Comparison of ENCODE assay signal across 24 mouse cellular contexts in genomic region chr14:71248534-71248933, GRCm38 (mm10).
"Had no signal": no experiment of that assay in that cellular context is flagged by ENCODE, and none has a peak within 500 bp of the region (broad histone marks: within the 10 kb centered on the region; RNA-seq: fewer than 3 reads in every experiment).

No protein-coding gene starts in this region.

- H3K9ac ChIP-seq: heart, embryonic 12.5 days; hindbrain, embryonic 12.5 days; hindbrain, embryonic 14.5 days; intestine, embryonic 15.5 days; kidney, embryonic 15.5 days; limb, embryonic 13.5 days had no signal

- H3K27me3 ChIP-seq: heart, embryonic 12.5 days; hindbrain, embryonic 12.5 days; intestine, embryonic 15.5 days; kidney, embryonic 15.5 days; limb, embryonic 13.5 days had no signal

- H3K4me2 ChIP-seq: heart, embryonic 12.5 days; hindbrain, embryonic 12.5 days; hindbrain, embryonic 14.5 days; intestine, embryonic 15.5 days; kidney, embryonic 15.5 days; limb, embryonic 13.5 days had no signal

- H3K4me3 ChIP-seq: gastrocnemius, adult 2 months; heart, embryonic 10.5 days; heart, embryonic 12.5 days; hindbrain, embryonic 10.5 days; hindbrain, embryonic 12.5 days; intestine, embryonic 15.5 days; kidney, embryonic 15.5 days; limb, embryonic 13.5 days had no signal

- H3K9me3 ChIP-seq: heart, embryonic 10.5 days; heart, embryonic 12.5 days; hindbrain, embryonic 10.5 days; hindbrain, embryonic 12.5 days; intestine, embryonic 15.5 days; kidney, embryonic 15.5 days; limb, embryonic 13.5 days had no signal

- H3K27ac ChIP-seq: gastrocnemius, adult 2 months; heart, embryonic 10.5 days; hindbrain, embryonic 12.5 days; hindbrain, embryonic 14.5 days; intestine, embryonic 15.5 days; kidney, embryonic 15.5 days; kidney, postnatal 0 days; limb, embryonic 13.5 days had no signal

- DNase-seq: gastrocnemius, adult 2 months; gastrocnemius, postnatal 10 days; gastrocnemius, postnatal 25 days; heart, adult 18-20 months; heart, postnatal 10 days; heart, postnatal 4 days; kidney, adult 11 months; kidney, adult 2 months; kidney, adult 9 months; kidney, postnatal 14 days; kidney, postnatal 36 days; layer of hippocampus, adult 9-11 months; layer of hippocampus, postnatal 36 days; left cerebral cortex, postnatal 4 days had no signal

- H3K4me1 ChIP-seq: heart, embryonic 12.5 days; kidney, embryonic 15.5 days; limb, embryonic 13.5 days had no signal

- ATAC-seq: inflammation-experienced regulatory T-cells, adult 6 months; intestine, embryonic 15.5 days had no signal

- H3K36me3 ChIP-seq: heart, embryonic 10.5 days; heart, embryonic 12.5 days; hindbrain, embryonic 10.5 days; hindbrain, embryonic 12.5 days; intestine, embryonic 15.5 days; kidney, embryonic 15.5 days; limb, embryonic 13.5 days had no signal
